Mouse (Mus musculus) kidney, embryonic 16.5 days (tissue): ENCODE measurements around the gene Cd9. TPM values are rescaled to one million over a fixed set of nuclear protein-coding genes. Genes with fewer than 3 reads are reported as not detected.

Experiments
- ATAC-seq: fragments of 200-750 bp; cut with Nextera tagmentation; 2 replicates; pipeline ENCODE4 v1.8.0; 2017; ENCODE audit warnings: moderate TSS enrichment; ENCODE audit not compliant: low FRiP score, low TSS enrichment
- H3K27ac ChIP-seq: fragments of 300-500 bp; sonication (generic); 2 replicates; pipeline ENCODE4 v1.5.1; 2014; ENCODE audit warnings: low read length
- H3K27me3 ChIP-seq: fragments of 300-500 bp; sonication (generic); 2 replicates; pipeline ENCODE4 v1.6.1; 2014; ENCODE audit warnings: low read length, control low read depth, mixed read lengths; ENCODE audit not compliant: insufficient read depth
- H3K36me3 ChIP-seq: fragments of 300-500 bp; sonication (generic); 2 replicates; pipeline ENCODE4 v1.6.1; 2014; ENCODE audit warnings: low read length, control low read depth, mixed read lengths; ENCODE audit not compliant: insufficient read depth
- H3K4me1 ChIP-seq: fragments of 300-500 bp; sonication (generic); 2 replicates; pipeline ENCODE4 v1.6.1; 2014; ENCODE audit warnings: low read length, control low read depth, mixed read lengths; ENCODE audit not compliant: insufficient read depth
- H3K4me2 ChIP-seq: fragments of 300-500 bp; sonication (generic); replicated peaks from 2 replicates; pipeline ENCODE4 v1.6.1; 2014; ENCODE audit warnings: low read depth, low read length
- H3K4me3 ChIP-seq: fragments of 300-500 bp; sonication (generic); 2 replicates; pipeline ENCODE4 v1.5.1; 2014; ENCODE audit warnings: mild to moderate bottlenecking, low read length
- H3K9ac ChIP-seq: fragments of 300-500 bp; sonication (generic); replicated peaks from 2 replicates; pipeline ENCODE4 v1.6.1; 2014; ENCODE audit warnings: low read length
- H3K9me3 ChIP-seq: fragments of 300-500 bp; sonication (generic); 2 replicates; pipeline ENCODE4 v1.6.1; 2016; ENCODE audit warnings: low read length, control low read depth
- WGBS: fragments of 180-500 bp; shearing (Covaris S2); extraction: QIAGEN DNeasy Blood & Tissue Kit; methylation state at CpG from one replicate; pipeline ENCODE4 v1.1.7; 2014; 5-methylcytosine and 5-hydroxymethylcytosine counted together
- polyA plus RNA-seq: library from polyadenylated mRNA; unstranded; fragments of >200 nt; fragmentation: Nextera tagmentation; extraction: Ambion mirVana; gene quantifications from 2 replicates; pipeline ENCODE4 v1.2.1, GENCODE M21; 2015

The Cd9 gene
- polyA plus RNA-seq, 1 experiment from 2014 or later = 178 TPM

GRCm38 (mm10) chr6:125478135-125479128, 16.2 kb downstream of the Cd9 start:
- H3K4me1 ChIP-seq = peaks cover 91% of the 10 kb centered on the region
- H3K36me3 ChIP-seq = no peaks in the 10 kb centered on the region
- H3K9ac ChIP-seq = no peak overlapping the region
- H3K9me3 ChIP-seq = no peaks in the 10 kb centered on the region
- 56% methylated on average over 16 of the region's 16 CpGs for WGBS
- H3K27me3 ChIP-seq = no peaks in the 10 kb centered on the region
- peak overlapping the region; percentile 11 for H3K27ac ChIP-seq
- no peak overlapping the region for H3K4me3 ChIP-seq
- ATAC-seq = no peak
- no peak overlapping the region for H3K4me2 ChIP-seq

GRCm38 (mm10) chr6:125476826-125477589, 17.6 kb downstream of the Cd9 start:
- Histone ChIP-seq H3K4me1 (peaks cover 80% of the 10 kb centered on the region), H3K36me3 (no peaks in the 10 kb centered on the region), H3K27ac (peak overlapping the region; percentile 61), H3K9me3 (no peaks in the 10 kb centered on the region), H3K9ac (0 out of 2 replicates have a peak overlapping the region, but pooled peaks have one; percentile 22), H3K4me3 (no peak overlapping the region), H3K4me2 (no peak overlapping the region), H3K27me3 (no peaks in the 10 kb centered on the region)
- no peak for ATAC-seq
- WGBS = 43% methylated on average over 9 of the region's 9 CpGs

GRCm38 (mm10) chr6:125476090-125476489, 18.5 kb downstream of the Cd9 start:
- no peak for ATAC-seq
- peaks cover 76% of the 10 kb centered on the region for H3K4me1 ChIP-seq
- 53% methylated on average over 8 of the region's 8 CpGs for WGBS

GRCm38 (mm10) chr6:125475184-125475583, 19.4 kb downstream of the Cd9 start:
- Histone ChIP-seq H3K27ac (peak overlapping the region; percentile 32; the same call in 1 of the 2 replicates), H3K9ac (0 out of 2 replicates have a peak overlapping the region, but pooled peaks have one; percentile 19), H3K4me1 (peaks cover 67% of the 10 kb centered on the region), H3K36me3 (no peaks in the 10 kb centered on the region), H3K27me3 (no peaks in the 10 kb centered on the region), H3K4me2 (no peak overlapping the region), H3K4me3 (no peak overlapping the region), H3K9me3 (no peaks in the 10 kb centered on the region)
- WGBS = 12% methylated on average over 1 of the region's 1 CpGs
- ATAC-seq = peak; percentile 50; the same call in 1 of the 2 replicates

More at GRCm38 (mm10) chr6:125476090-125476489, 18.5 kb downstream of the Cd9 start:
- Histone ChIP-seq H3K9me3 (no peaks in the 10 kb centered on the region), H3K4me2 (no peak overlapping the region), H3K36me3 (no peaks in the 10 kb centered on the region), H3K27me3 (no peaks in the 10 kb centered on the region), H3K4me3 (no peak overlapping the region), H3K9ac (no peak overlapping the region), H3K27ac (peak overlapping the region; percentile 61)

- no peaks in the 10 kb centered on the region for H3K9me3 ChIP-seq
Measured at GRCm38 (mm10) chr6:125473939-125474338, 20.7 kb downstream of the Cd9 start.

GRCm38 (mm10) chr6:125473321-125473721, 21.3 kb downstream of the Cd9 start:
- Histone ChIP-seq H3K9ac (no peak overlapping the region), H3K4me2 (no peak overlapping the region), H3K27me3 (no peaks in the 10 kb centered on the region), H3K27ac (no peak overlapping the region), H3K9me3 (no peaks in the 10 kb centered on the region), H3K4me1 (peaks cover 65% of the 10 kb centered on the region), H3K36me3 (no peaks in the 10 kb centered on the region), H3K4me3 (no peak overlapping the region)
- WGBS = 88% methylated on average over 9 of the region's 9 CpGs
- no peak for ATAC-seq

More at GRCm38 (mm10) chr6:125473939-125474338, 20.7 kb downstream of the Cd9 start:
- ATAC-seq = no peak
- no peak overlapping the region for H3K4me2 ChIP-seq
- peaks cover 65% of the 10 kb centered on the region for H3K4me1 ChIP-seq
- no peak overlapping the region for H3K27ac ChIP-seq
- H3K36me3 ChIP-seq = no peaks in the 10 kb centered on the region
- 81% methylated on average over 5 of the region's 5 CpGs for WGBS
- no peak overlapping the region for H3K9ac ChIP-seq
- no peaks in the 10 kb centered on the region for H3K27me3 ChIP-seq
- H3K4me3 ChIP-seq = no peak overlapping the region

- Histone ChIP-seq H3K4me2 (no peak overlapping the region), H3K27ac (peak overlapping the region; percentile 47; the same call in 1 of the 2 replicates), H3K27me3 (no peaks in the 10 kb centered on the region), H3K9ac (no peak overlapping the region), H3K4me1 (peaks cover 57% of the 10 kb centered on the region), H3K4me3 (no peak overlapping the region), H3K9me3 (no peaks in the 10 kb centered on the region), H3K36me3 (no peaks in the 10 kb centered on the region)
- 58% methylated on average over 4 of the region's 4 CpGs for WGBS
- no peak for ATAC-seq
Measured at GRCm38 (mm10) chr6:125471921-125472320, 22.7 kb downstream of the Cd9 start.

- Histone ChIP-seq H3K27ac (peak overlapping the region; percentile 47; the same call in 1 of the 2 replicates), H3K4me2 (no peak overlapping the region), H3K27me3 (no peaks in the 10 kb centered on the region), H3K9me3 (no peaks in the 10 kb centered on the region), H3K36me3 (no peaks in the 10 kb centered on the region), H3K9ac (no peak overlapping the region), H3K4me1 (peaks cover 51% of the 10 kb centered on the region), H3K4me3 (no peak overlapping the region)
- WGBS = 75% methylated on average over 7 of the region's 7 CpGs
- ATAC-seq = no peak
Measured at GRCm38 (mm10) chr6:125471326-125471725, 23.3 kb downstream of the Cd9 start.

- no peak overlapping the region for H3K27ac ChIP-seq
- H3K9ac ChIP-seq = no peak overlapping the region
- H3K9me3 ChIP-seq = no peaks in the 10 kb centered on the region
- WGBS = 82% methylated on average over 5 of the region's 5 CpGs
- H3K27me3 ChIP-seq = no peaks in the 10 kb centered on the region
- ATAC-seq = no peak
- no peak overlapping the region for H3K4me3 ChIP-seq
- H3K4me1 ChIP-seq = peaks cover 44% of the 10 kb centered on the region
- no peak overlapping the region for H3K4me2 ChIP-seq
- no peaks in the 10 kb centered on the region for H3K36me3 ChIP-seq
Measured at GRCm38 (mm10) chr6:125470616-125471015, 24.0 kb downstream of the Cd9 start.
